Mouse (Mus musculus): ENCODE results near the gene Efcc1.
"Not testable (repeated sequence)": the region's sequence is repeated elsewhere in the genome, so short reads cannot be mapped to it uniquely, and the experiment has no call there.

Gene Efcc1

DNA sequence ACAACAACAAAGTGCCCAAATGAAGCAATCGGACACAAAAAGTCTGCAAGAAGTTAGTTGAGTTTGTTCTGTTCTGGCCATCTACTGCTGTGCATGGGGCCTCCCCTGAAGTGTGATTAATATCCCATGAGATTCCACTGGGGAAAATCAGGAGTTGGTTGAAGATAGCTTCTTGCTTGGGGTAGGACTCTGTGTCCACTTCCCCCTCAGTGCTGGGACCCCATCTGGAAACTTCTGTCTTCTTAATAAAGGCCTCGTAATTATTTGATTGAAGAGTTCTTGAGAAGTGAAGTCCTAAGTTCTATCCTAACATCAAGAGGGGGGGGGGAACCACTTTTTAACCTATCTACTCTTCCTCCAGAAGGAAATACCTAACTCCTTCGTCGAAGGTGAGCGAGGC, 31.5 kb downstream of the Efcc1 start:
- ChIA-PET CTCF (interaction anchor here in 2 of 4 experiments (0.6 to 0.9 kb wide), 3 partner anchors 9 to 1023 kb away, joined by 3 to 5 read pairs (median 4); no protein-coding TSS in a partner anchor), POLR2A (interaction anchor here in 3 of 4 experiments (0.6 to 1.8 kb wide), 5 partner anchors 15 to 221 kb away, joined by 3 to 6 read pairs (median 4); partner anchors contain the start of gene Isy1 (in 1 of the 3))

DNA sequence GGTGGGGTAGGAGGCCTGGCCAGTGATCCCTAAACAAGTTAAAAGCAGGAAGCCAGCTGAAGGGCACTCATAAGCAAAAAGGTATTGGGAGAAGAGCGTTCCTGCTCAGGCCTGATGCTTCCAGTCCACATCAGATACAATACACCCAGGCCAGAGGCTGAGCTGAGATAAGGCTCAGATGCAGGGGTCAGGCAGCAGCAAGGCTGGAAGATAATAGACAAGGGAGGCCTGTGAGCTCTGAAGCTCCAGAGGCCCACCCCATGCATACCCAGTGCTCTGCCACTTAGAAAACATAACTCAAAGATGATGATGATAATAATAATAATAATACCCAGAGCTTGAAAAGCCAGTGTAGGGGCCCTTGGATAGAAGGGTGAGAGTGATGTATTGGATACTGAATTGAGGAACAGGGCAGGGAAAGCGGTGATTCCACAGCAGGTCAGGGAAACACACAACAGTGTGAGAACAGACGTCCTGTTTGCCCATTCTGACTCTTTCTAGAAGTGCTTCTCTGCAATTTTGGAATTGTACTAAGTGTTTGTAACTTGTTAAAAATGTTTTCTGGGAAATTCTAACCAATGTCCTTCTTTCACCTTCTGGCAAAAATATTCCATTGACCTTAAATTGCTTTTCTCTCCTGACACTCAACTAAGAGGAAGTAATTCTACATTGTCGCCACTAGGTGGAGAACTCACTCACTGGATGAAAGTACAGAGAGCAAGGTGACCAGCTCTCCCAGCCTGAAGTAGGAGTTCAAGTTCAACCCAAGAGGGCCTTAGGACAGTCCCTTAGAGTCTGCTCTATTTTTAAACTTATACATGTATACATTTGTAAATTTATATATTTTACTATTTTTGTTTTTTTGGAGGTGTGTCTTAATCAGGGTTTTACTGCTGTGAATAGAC, 33.0 kb downstream of the Efcc1 start:
- ChIA-PET POLR2A (interaction anchor here in 1 of 4 experiments (1.3 to 1.8 kb wide), 2 partner anchors 31 to 75 kb away, joined by 3 to 6 read pairs; partner anchors contain the start of gene Isy1), CTCF (interaction anchor here in 3 of 4 experiments (0.6 to 1.5 kb wide), 14 partner anchors 16 to 360 kb away, joined by 3 to 6 read pairs (median 3); no protein-coding TSS in a partner anchor)

DNA sequence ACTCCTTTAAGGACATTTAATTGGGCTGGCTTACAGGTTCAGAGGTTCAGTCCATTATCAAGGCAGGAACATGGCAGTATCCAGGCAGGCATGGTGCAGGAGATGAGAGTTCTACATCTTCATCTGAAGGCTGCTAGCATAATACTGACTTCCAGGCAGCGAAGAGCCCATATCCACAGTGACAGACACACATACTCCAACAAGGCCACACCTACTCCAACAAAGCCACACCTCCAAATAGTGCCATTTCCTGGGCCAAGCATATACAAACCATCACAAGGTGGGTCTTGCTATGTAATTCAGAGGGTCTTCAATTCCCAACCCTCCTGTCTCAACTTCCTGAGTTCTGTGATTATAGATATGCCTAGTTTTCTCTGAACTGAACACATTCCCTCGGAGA, 33.6 kb downstream of the Efcc1 start:
- POLR2A ChIA-PET, result not testable (repeated sequence)
- CTCF ChIA-PET, result interaction anchor here in 2 of 4 experiments (0.6 to 1.5 kb wide), 13 partner anchors 17 to 638 kb away, joined by 3 to 6 read pairs (median 3); no protein-coding TSS in a partner anchor

DNA sequence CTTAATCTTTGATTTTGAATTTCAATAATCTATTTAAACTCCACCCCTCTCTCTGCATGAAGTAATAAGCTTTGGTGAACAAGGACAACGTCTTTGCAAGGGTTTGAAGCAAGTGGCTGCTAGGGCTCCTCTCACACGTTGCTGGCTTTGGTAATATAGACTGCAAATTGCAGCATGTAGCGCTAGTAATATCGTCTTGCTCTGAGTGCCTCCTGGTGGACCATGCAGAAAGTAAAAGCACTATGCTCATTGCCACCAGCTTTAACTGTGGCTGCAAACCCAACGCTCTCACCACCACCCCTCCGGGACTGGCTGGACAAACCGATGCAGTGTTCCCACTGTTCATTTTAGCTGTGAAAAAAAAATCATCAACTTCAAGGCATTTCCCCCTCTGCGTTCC, 40.0 kb downstream of the Efcc1 start:
- ChIA-PET POLR2A (interaction anchor here in 1 of 4 experiments (1.2 kb wide), 1 partner anchor 122 kb away, joined by 3 read pairs; no protein-coding TSS in a partner anchor), CTCF (interaction anchor here in 1 of 4 experiments (0.6 kb wide), 1 partner anchor 62 kb away, joined by 3 read pairs; no protein-coding TSS in a partner anchor)

DNA sequence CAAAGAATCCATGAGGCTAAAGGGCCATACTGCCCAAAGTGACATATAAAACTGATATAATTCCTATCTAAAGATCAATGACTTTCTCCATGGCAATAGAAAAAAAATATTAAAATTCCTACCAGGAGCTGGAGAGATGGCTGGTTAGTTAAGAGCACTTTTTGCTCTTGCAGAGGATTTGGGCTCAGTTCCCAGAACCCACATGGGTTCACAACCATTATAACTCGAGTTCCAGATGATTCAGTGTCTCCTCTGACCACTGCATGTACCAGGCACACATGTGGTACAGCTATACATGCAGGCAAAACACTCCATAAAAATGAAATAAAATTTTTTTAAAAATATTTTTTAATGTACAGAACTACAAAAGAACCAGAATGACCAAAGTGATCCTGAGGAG, 43.8 kb downstream of the Efcc1 start:
- ChIA-PET CTCF (interaction anchor here in 1 of 4 experiments (0.6 kb wide), 1 partner anchor 618 kb away, joined by 3 read pairs; no protein-coding TSS in a partner anchor), POLR2A (no interaction called here)

DNA sequence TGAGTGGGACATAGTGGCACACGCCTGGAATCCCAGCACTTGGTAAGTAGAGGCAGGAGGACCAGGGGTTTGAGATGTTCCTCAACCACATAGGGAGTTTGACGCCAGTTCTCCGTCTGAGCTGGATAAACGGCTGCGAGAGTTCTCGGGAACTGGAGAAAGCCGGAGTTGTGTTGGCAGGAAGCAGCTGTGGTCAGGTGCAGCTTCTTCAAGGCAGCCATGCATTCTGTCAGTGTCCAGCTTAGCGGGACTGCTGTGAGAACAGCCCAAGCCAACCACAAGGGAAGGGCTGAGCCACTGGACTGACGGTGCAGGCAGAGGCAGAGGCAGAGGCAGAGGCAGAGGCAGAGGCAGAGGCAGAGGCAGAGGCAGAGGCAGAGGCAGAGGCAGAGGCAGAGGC, 44.2 kb downstream of the Efcc1 start:
- ChIA-PET CTCF (interaction anchor here in 1 of 4 experiments (0.7 kb wide), 1 partner anchor 69 kb away, joined by 5 read pairs; no protein-coding TSS in a partner anchor), POLR2A (no interaction called here)

DNA sequence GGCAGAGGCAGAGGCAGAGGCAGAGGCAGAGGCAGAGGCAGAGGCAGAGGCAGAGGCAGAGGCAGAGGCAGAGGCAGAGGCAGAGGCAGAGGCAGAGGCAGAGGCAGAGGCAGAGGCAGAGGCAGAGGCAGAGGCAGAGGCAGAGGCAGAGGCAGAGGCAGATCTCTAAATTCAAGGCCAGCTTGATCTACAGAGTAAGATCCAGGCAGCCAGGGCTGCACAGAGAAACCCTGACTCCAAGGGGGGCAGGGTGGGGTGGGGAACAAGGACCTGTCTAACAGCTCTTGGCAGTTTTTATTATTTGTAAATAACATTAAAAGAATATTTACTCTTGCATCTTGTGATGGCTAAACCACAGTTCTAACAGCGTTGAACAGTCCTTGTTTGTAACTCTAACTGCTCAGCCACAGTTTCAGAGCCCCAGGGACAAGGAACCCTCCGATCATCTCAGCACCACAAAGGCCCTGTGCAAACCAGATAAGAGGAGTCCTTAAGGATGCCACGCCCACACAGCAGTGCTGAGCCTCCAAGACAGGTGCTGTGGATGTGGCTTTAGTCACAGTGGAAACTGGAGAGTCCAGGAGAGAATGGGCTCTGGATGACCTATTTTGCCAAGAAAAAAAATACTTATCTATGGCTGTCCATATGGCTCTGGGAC, 45.0 kb downstream of the Efcc1 start:
- POLR2A ChIA-PET, result interaction anchor here in 1 of 4 experiments (0.6 to 1.3 kb wide), 2 partner anchors 12 to 33 kb away, joined by 3 read pairs; no protein-coding TSS in a partner anchor
- CTCF ChIA-PET, result interaction anchor here in 1 of 4 experiments (0.7 kb wide), 1 partner anchor 70 kb away, joined by 5 read pairs; no protein-coding TSS in a partner anchor

DNA sequence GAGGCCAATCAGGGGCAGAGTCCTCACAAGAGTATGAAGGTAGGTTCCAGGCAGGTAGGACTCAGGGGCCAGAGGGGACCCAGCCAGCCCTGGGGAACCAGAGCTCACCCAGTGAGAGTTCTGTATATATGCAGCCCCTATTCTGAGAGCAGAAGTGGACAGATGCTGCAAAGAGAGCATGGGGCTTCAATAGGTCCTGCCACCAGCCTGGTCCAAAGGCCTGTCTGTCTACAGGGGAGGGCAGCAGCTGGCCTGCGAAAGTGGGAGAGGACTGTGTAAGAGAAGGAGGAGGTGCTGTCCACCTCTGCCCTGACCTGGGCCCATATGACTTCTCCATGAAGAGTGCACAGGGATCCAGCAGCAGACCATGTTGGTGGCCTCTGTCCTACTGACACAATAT, 46.0 kb downstream of the Efcc1 start:
- CTCF ChIA-PET, result no interaction called here

DNA sequence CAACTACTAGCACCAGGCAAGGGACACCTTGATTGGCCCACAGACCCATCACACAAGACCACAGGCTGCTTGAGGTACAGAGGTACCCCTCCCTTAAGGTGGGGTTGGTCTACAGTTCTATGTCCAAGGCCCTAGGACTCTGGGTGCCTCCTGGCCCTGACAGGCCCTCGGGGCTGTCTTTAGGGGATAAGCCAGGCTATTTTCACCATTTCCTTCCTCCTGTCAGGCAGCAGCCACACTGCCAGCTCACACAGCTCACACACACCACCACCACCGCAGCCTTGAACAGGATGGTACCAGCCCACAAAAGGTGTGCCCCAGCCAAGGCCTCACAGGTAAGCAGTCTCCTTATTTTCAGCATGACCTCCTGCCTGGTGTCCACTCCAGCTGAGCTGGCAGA, 47.2 kb downstream of the Efcc1 start, which contains the start of gene Gp9:
TSS of gene Gp9 (plus strand) at position 231 of the 400 bp plus-strand sequence.
- ChIA-PET POLR2A (interaction anchor here in 1 of 4 experiments (1.3 kb wide), 2 partner anchors 10 to 15 kb away, joined by 3 to 4 read pairs; no protein-coding TSS in a partner anchor), CTCF (no interaction called here)

More for the DNA sequence above, 46.0 kb downstream of the Efcc1 start:
- POLR2A ChIA-PET, result interaction anchor here in 1 of 4 experiments (1.3 kb wide), 1 partner anchor 11 kb away, joined by 3 read pairs; no protein-coding TSS in a partner anchor

DNA sequence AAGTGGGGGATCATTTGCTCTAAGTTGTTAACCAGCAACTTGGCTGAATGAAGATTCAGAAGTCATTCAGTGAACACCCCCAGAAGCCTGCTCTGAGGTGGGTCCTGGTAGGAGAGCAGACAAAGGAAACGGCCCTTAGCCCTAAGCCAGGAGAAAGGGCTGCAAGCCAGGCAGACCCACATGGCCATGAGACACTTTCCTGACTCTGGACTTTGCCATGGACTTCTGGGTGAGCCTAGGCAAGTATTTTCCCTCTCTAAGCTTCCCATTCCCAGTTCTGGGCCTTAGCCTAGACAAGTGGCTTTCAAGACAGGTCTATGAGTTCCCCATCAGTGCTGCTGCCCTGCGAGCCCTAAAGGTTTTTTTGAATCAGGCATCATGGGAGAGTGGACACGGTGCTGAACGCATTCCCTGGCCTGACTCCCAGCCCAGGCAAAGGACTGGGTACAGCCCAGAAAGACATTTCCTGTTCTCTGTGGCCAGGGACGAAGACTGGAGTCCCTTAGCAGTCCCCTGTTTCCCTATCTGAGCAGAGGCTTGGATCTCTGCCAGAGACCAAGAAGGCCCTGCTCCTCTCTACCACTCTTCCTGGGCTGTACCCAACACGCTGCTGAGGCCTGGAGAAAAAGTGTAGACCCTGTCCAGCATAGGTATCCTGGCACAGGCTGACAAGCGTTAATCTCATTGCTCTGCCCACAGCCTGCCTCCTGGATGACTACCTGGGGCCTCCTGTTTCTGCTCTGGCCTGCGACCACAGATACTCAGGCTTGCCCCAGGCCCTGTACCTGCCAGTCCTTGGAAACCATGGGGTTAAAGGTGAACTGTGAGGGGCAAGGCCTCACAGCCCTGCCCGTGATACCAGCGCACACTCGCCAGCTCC, 47.9 kb downstream of the Efcc1 start:
- POLR2A ChIA-PET, result interaction anchor here in 1 of 4 experiments (1.3 kb wide), 2 partner anchors 10 to 14 kb away, joined by 3 to 4 read pairs; no protein-coding TSS in a partner anchor

DNA sequence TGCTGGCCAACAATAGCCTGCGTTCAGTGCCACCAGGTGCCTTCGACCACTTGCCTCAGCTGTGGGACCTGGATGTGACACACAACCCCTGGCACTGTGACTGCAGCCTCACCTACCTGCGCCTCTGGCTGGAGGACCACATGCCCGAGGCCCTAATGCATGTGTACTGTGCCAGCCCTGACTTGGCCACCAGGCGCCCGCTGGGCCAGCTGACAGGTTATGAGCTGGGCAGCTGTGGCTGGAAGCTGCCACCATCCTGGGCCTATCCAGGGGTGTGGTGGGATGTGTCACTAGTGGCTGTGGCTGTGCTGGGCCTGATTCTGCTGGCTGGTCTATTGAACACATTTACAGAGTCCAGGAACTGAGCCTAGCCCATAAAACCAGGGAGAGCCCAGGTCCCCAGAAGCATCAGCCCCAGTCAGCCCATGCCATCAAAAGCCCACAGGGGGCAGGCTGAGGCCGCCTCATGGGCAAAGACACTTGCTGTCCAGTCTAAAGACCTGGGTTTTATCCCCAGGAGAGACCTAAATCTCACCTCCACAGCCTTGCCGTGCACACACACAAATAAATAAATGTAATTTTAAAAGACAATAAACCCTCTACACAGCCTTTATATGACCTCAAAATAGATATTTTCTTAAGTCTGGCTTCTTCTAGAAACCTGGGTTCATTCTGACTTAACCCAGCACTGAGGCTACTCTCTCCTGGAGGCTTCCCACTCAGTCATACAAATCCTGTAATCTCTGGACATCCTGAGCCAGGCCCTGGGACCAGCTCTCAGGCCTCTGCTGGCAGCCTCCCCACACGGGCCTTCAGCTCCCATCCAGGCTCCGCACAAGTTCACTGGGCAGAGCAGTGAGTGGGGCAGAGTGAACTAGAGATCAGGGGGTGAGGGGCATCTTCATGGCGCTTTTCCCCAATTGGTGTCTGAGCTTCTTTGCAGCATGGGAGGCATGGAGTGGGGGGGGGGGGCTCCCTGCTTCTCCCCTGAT, 48.8 kb downstream of the Efcc1 start:
- CTCF ChIA-PET, result interaction anchor here in 1 of 4 experiments (0.7 kb wide), 1 partner anchor 122 kb away, joined by 3 read pairs; no protein-coding TSS in a partner anchor
- POLR2A ChIA-PET, result interaction anchor here in 2 of 4 experiments (0.6 to 1.3 kb wide), 6 partner anchors 9 to 32 kb away, joined by 3 to 5 read pairs (median 4); no protein-coding TSS in a partner anchor

More for the DNA sequence above, 47.9 kb downstream of the Efcc1 start:
- CTCF ChIA-PET, result no interaction called here

DNA sequence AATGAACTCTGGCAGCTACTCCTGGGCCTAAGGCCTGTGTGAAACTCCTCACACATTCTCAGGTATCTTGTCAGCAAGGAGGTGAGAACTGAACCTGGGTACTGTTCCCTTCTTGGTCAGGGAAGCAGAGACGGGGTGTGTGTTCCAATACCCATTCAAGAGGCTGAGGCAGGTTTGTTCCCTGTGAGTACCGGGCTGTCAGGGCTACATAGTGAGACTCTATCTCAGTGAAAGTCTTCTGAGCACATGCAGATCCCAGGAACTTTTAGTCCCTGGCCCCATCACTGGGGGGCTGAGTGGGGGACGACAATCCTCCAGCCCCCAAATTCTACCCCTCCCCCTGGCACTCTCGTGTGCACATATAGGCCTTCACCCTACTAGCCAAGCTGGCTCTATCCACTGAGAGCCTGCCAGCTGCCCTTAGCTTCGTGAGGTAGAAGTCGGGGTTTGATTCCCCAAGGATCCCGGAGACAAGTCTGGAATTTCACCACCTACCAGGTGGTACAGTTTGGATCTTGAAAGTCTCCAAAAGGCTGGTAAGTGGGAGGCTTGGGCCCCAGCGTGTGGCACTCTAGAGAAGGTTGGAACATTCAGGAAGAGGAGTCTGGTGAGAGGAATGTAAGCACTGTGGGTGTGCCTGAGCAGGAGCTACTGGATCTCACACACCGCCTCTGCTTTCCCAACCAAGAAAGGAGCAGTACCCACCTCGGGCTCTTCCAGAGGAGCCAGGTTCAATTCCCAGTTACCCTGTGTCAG, 50.1 kb downstream of the Efcc1 start:
- CTCF ChIA-PET, result interaction anchor here in 2 of 4 experiments (0.6 to 0.7 kb wide), 3 partner anchors 32 to 332 kb away, joined by 3 to 4 read pairs (median 3); no protein-coding TSS in a partner anchor
- POLR2A ChIA-PET, result interaction anchor here in 1 of 4 experiments (0.7 to 1.3 kb wide), 2 partner anchors 9 to 15 kb away, joined by 3 to 5 read pairs; no protein-coding TSS in a partner anchor

DNA sequence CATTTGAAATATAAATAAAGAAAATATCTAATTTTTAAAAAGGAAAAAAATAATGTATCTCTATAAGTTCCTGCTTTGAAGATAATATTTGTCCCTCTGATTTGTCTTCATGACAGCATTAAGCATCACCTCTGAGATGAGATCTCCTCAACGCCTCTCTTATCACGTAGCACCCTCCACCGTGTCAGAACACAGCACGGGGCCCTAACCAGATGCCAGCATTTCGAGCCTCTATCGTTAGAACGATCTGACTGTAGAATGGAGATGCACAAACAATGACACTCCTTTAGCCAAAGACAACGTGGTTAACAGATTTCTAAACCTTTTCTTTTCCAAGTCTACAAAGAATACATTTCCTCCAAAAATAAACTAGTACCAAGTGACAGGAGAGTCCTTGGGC, 53.4 kb downstream of the Efcc1 start:
- CTCF ChIA-PET, result interaction anchor here in 1 of 4 experiments (0.7 kb wide), 1 partner anchor 20 kb away, joined by 3 read pairs; no protein-coding TSS in a partner anchor
- POLR2A ChIA-PET, result no interaction called here

DNA sequence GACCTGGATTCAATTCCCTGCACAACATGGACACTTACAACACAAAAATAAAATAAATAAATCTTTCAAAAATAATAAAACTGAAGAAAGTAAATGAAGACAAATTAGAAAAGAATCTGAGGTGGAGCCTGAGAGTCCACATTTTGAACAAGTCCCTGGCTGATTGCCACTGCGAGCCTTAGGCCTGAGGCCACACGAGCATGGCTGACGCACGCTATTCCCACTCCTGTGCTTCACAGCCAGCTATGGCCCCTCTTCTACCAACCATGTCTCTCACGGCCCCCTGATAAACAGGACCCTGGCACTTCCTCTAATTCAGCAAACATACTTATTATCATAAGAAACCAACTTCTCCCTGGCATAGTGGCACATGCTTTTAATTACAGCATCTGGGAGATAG, 56.0 kb downstream of the Efcc1 start:
- CTCF ChIA-PET, result interaction anchor here in 1 of 4 experiments (1.3 kb wide), 1 partner anchor 9 kb away, joined by 5 read pairs; no protein-coding TSS in a partner anchor
- POLR2A ChIA-PET, result interaction anchor here in 2 of 4 experiments (0.6 to 2.1 kb wide), 7 partner anchors 9 to 52 kb away, joined by 3 to 9 read pairs (median 6); partner anchors contain the start of genes Rab43 (in 2 of the 2) and Isy1 (in 1 of the 2)
